Comparison of ENCODE assay signal across 14 mouse cellular contexts in the genomic region with DNA sequence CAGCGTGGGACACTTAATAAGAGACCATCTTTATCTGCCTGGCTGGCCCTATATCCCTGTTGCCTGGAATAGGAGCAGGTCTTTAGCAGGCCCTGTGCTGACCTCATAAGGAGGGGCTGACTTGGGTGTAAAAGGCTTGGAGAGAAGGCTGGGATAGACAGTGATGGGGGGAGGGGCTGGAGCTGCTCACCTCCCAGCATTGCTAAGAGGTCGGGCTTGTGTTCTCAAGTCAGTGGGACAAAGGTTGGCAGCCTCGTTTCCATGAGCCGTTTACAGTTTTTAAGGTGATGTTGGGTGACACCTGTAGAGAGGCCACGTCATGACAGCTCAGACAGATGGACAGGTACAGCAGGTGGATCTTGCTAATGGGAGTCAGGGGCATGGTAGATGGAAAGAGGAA.
"Had no signal": no experiment of that assay in that cellular context is flagged by ENCODE, and none has a peak within 500 bp of the region (broad histone marks: within the 10 kb centered on the region; RNA-seq: fewer than 3 reads in every experiment).

No protein-coding gene starts in this region.

- H3K4me1 ChIP-seq: intestine, embryonic 15.5 days; limb, embryonic 15.5 days; liver, embryonic 12.5 days; midbrain, embryonic 10.5 days; neural tube, embryonic 15.5 days had no signal

- ATAC-seq: intestine, embryonic 15.5 days; liver, embryonic 12.5 days had no signal

- H3K27me3 ChIP-seq: intestine, embryonic 15.5 days; limb, embryonic 15.5 days; liver, embryonic 12.5 days; neural tube, embryonic 15.5 days had no signal

- H3K4me2 ChIP-seq: intestine, embryonic 15.5 days; limb, embryonic 15.5 days; liver, embryonic 12.5 days; lung, embryonic 14.5 days; neural tube, embryonic 15.5 days had no signal

- H3K9ac ChIP-seq: intestine, embryonic 15.5 days; limb, embryonic 15.5 days; liver, embryonic 12.5 days; lung, embryonic 14.5 days; neural tube, embryonic 15.5 days had no signal

- DNase-seq: layer of hippocampus, adult 9-11 months; lung, embryonic 14.5 days; lung, postnatal 10 days; lung, postnatal 4 days; midbrain, embryonic 14.5 days; right cerebral cortex, adult 18-20 months; right cerebral cortex, postnatal 25 days; thymus, postnatal 36 days had no signal

- H3K9me3 ChIP-seq: intestine, embryonic 15.5 days; limb, embryonic 15.5 days; liver, embryonic 12.5 days; midbrain, embryonic 10.5 days; neural tube, embryonic 15.5 days had no signal

- H3K4me3 ChIP-seq: intestine, embryonic 15.5 days; limb, embryonic 15.5 days; liver, embryonic 12.5 days; midbrain, embryonic 10.5 days; myocyte; neural tube, embryonic 15.5 days had no signal

- H3K27ac ChIP-seq: intestine, embryonic 15.5 days; limb, embryonic 15.5 days; liver, embryonic 12.5 days; midbrain, embryonic 10.5 days; neural tube, embryonic 15.5 days had no signal
